Mouse (Mus musculus): ENCODE measurements at regions not wholly inside any gene's neighbourhood (a gene's known extent, or its start where the extent isn't known, plus 50 kb on each side); places are given as distances from the start of the nearest gene placed in this dataset.

DNA sequence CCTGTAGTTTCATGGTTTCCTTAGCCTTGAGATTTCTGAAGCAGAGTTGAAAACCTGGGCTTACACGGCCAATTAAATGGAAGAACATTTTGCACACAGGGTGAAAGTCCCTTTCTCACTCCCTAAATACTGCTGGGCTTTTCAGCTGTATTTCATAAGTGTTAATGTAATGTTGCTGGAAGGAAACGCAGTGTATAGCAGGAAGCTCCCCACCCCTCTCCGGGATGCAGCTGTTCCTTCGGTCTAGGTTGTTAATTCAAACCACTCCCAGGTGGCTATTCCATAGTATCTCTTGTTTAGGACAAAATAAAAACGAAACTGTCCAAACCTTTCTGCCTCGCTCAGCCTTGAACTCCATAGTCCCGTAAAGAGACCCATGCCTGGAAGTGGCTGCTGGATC is 269.4 kb upstream of the Habp2 start:
- Histone ChIP-seq H3K9me3 (ENCODE audit: low read length) (no peaks in the 10 kb centered on the region), H3K4me1 (ENCODE audit: insufficient read depth, low read depth, low read length) (no peaks in the 10 kb centered on the region), H3K9ac (replicated peaks; ENCODE audit: low read depth) (no peak overlapping the region), H3K4me3 (ENCODE audit: low read depth, low read length) (no peak overlapping the region), H3K36me3 (ENCODE audit: insufficient read depth, low read length) (no peaks in the 10 kb centered on the region), H3K27ac (ENCODE audit: low read length) (no peak overlapping the region), H3K4me2 (replicated peaks; ENCODE audit: low read depth, low read length) (no peak overlapping the region), H3K27me3 (replicated peaks; ENCODE audit: insufficient read depth, low read length) (no peaks in the 10 kb centered on the region)
- 60% methylated on average over 7 of the region's 7 CpGs for WGBS
- no peak for TF ChIP-seq EP300 (IDR thresholded peaks at IDR 0.05)
- TF ChIP-seq CTCF (IDR thresholded peaks at IDR 0.05), result no peak
- peak; percentile 12 for DNase-seq (ENCODE audit: low spot score)
- no peak; the same call in 1 of the 2 replicates for ATAC-seq

DNA sequence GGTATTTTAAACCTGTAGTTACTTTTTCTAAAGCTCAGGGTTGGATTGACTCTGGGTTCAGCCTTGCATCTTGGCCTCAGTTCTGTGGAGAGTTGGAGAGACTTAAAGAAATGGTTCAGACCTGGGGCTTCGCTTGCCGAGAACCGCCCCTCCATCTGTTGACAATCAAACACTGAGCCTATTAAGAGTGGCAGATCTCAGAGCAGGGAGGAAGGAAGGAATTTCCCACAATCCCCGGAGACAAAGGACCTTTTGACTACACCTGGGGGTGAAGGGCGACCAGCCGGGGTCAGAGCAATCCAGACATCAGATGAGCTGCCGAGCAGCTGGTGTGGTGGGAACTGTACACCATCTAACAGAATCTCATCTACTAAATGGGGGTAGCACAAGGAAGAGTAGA is 267.8 kb upstream of the Habp2 start:
- Histone ChIP-seq H3K27ac (ENCODE audit: low read length) (no peak overlapping the region), H3K9me3 (ENCODE audit: low read length) (no peaks in the 10 kb centered on the region), H3K9ac (replicated peaks; ENCODE audit: low read depth) (no peak overlapping the region), H3K4me3 (ENCODE audit: low read depth, low read length) (no peak overlapping the region), H3K4me1 (ENCODE audit: insufficient read depth, low read depth, low read length) (no peaks in the 10 kb centered on the region), H3K36me3 (ENCODE audit: insufficient read depth, low read length) (no peaks in the 10 kb centered on the region), H3K4me2 (replicated peaks; ENCODE audit: low read depth, low read length) (no peak overlapping the region), H3K27me3 (replicated peaks; ENCODE audit: insufficient read depth, low read length) (no peaks in the 10 kb centered on the region)
- TF ChIP-seq CTCF (IDR thresholded peaks at IDR 0.05) (no peak), EP300 (IDR thresholded peaks at IDR 0.05) (no peak)
- ATAC-seq (no peak), DNase-seq (ENCODE audit: low spot score) (no peak)
- 38% methylated on average over 7 of the region's 7 CpGs for WGBS

- H3K4me2 ChIP-seq (replicated peaks; ENCODE audit: low read depth, low read length), result no peak overlapping the region
- no peaks in the 10 kb centered on the region for H3K27me3 ChIP-seq (replicated peaks; ENCODE audit: insufficient read depth, low read length)
- H3K9me3 ChIP-seq (ENCODE audit: low read length), result no peaks in the 10 kb centered on the region
- DNase-seq (ENCODE audit: low spot score) (peak; percentile 7), ATAC-seq (peak; percentile 26)
- whole genome bisulfite sequencing, result 31% methylated on average over 6 of the region's 6 CpGs
- no peak overlapping the region for H3K27ac ChIP-seq (ENCODE audit: low read length)
- TF ChIP-seq EP300 (IDR thresholded peaks at IDR 0.05), result no peak
- TF ChIP-seq CTCF (IDR thresholded peaks at IDR 0.05), result no peak
- H3K4me3 ChIP-seq (ENCODE audit: low read depth, low read length), result no peak overlapping the region
- no peak overlapping the region for H3K9ac ChIP-seq (replicated peaks; ENCODE audit: low read depth)
- H3K4me1 ChIP-seq (ENCODE audit: insufficient read depth, low read depth, low read length), result no peaks in the 10 kb centered on the region
- no peaks in the 10 kb centered on the region for H3K36me3 ChIP-seq (ENCODE audit: insufficient read depth, low read length)
These were observed 264.6 kb upstream of the Habp2 start for GRCm38 (mm10) chr19:56022348-56022747.

DNA sequence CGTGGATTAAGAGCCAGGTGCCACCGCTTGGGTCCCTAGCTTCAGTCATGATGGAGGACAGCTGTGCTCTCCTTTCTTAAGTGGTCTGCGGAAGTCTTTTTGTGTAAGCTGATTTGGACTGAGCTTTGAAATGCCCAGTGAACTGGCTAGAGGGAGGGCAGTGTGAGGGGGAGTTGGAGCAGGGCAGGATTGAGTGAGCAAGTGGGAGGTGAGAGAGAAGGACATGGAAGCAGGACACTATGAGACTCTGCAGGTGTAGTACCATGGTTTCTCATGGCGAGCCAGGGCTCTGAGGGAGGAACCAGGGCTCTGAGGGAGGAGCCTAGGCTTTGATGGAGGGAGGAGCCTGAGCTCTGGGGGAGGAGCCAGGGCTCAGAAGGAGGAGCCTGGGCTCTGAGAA is 262.3 kb upstream of the Habp2 start:
- WGBS, result 78% methylated on average over 4 of the region's 4 CpGs
- no peak for DNase-seq (ENCODE audit: low spot score)
- H3K4me1 ChIP-seq (ENCODE audit: insufficient read depth, low read depth, low read length), result no peaks in the 10 kb centered on the region
- no peaks in the 10 kb centered on the region for H3K9me3 ChIP-seq (ENCODE audit: low read length)
- H3K4me2 ChIP-seq (replicated peaks; ENCODE audit: low read depth, low read length), result no peak overlapping the region
- no peak for ATAC-seq
- H3K27me3 ChIP-seq (replicated peaks; ENCODE audit: insufficient read depth, low read length), result no peaks in the 10 kb centered on the region
- H3K9ac ChIP-seq (replicated peaks; ENCODE audit: low read depth), result no peak overlapping the region
- H3K27ac ChIP-seq (ENCODE audit: low read length), result no peak overlapping the region
- no peak overlapping the region for H3K4me3 ChIP-seq (ENCODE audit: low read depth, low read length)
- no peaks in the 10 kb centered on the region for H3K36me3 ChIP-seq (ENCODE audit: insufficient read depth, low read length)
- TF ChIP-seq CTCF (IDR thresholded peaks at IDR 0.05) (no peak), EP300 (IDR thresholded peaks at IDR 0.05) (no peak)

DNA sequence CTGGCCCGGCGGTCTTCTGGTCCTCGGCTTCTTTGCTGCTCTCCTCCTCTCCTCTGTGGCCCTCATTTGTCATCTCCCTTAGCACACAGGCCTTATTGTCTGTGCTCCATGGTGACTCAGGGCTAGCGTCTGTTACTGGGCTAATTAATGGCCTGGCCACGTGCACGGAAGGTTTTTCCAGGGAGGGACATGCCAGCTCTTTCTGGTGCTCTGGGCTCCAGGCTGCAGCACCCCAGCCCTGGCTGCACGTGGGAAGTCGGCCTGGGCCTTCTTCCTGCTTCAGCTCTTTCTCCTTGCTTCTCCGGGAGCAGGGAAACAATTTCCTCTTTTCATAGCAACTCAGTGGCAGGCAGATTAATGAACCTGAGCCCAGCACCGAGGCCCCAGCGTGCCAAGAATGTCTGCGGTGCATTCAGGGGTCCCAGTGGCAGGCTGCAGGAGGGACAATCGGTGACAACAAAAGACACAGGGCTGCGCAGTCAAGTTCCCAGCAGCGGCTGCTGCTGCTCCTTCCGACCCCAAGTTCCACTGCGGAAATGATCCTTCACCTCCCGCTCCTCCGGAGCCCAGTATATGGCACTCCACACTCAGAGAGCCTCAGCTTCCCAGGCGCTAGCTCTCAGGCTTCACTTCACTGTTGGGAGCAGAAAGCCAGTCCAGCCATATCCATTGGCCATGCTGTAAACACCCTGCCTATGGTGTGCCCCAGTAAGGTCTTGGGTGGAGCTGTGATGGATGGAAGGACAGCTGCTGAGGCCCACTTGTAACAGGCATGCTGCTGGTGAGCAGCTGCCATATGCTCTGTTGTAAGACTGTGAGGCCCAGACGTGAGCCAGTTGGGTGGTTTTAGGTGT is 257.3 kb upstream of the Habp2 start:
- no peak overlapping the region for H3K4me3 ChIP-seq (ENCODE audit: low read depth, low read length)
- 0 out of 2 replicates have a peak overlapping the region, but pooled peaks have one; percentile 14 for H3K4me2 ChIP-seq (replicated peaks; ENCODE audit: low read depth, low read length)
- H3K4me1 ChIP-seq (ENCODE audit: insufficient read depth, low read depth, low read length), result 0 out of 2 replicates have a peak, but pooled peaks cover 3% of the 10 kb centered on the region
- no peak overlapping the region for H3K9ac ChIP-seq (replicated peaks; ENCODE audit: low read depth)
- no peaks in the 10 kb centered on the region for H3K9me3 ChIP-seq (ENCODE audit: low read length)
- peak; percentile 55 for ATAC-seq
- H3K36me3 ChIP-seq (ENCODE audit: insufficient read depth, low read length), result no peaks in the 10 kb centered on the region
- H3K27me3 ChIP-seq (replicated peaks; ENCODE audit: insufficient read depth, low read length), result no peaks in the 10 kb centered on the region
- TF ChIP-seq EP300 (IDR thresholded peaks at IDR 0.05) (no peak), CTCF (IDR thresholded peaks at IDR 0.05) (no peak)
- WGBS, result 25% methylated on average over 21 of the region's 21 CpGs
- no peak overlapping the region for H3K27ac ChIP-seq (ENCODE audit: low read length)
- DNase-seq (ENCODE audit: low spot score), result peak; percentile 35

DNA sequence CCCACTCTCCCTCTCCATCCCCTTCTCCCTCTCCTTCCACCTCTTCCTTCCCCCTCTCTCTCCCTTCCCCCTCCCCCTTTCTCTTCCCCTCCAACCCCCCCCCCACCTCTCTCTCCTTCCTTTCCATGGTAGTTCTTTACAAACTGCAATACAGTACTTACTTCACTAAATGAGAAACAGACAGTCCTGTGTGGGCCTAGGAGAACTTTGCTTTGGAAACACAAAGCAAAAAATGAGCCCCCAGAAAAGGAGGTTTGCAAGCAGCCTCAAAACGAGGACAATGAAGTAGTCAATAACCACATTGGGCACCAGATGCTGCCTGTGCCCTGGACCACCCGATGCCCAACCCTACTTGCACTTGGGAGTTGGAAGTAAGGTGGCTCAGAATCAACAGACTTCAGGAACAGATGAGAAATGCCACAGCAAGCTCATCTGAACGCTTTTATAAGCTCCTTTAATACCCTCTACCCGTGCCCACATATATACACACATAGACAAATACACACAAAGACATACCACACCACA is 256.5 kb upstream of the Habp2 start:
- 66% methylated on average over 4 of the region's 4 CpGs for WGBS
- H3K9ac ChIP-seq (replicated peaks; ENCODE audit: low read depth), result no peak overlapping the region
- H3K36me3 ChIP-seq (ENCODE audit: insufficient read depth, low read length), result no peaks in the 10 kb centered on the region
- TF ChIP-seq CTCF (IDR thresholded peaks at IDR 0.05), result no peak
- TF ChIP-seq EP300 (IDR thresholded peaks at IDR 0.05), result no peak
- H3K9me3 ChIP-seq (ENCODE audit: low read length), result no peaks in the 10 kb centered on the region
- no peak for ATAC-seq
- H3K4me3 ChIP-seq (ENCODE audit: low read depth, low read length), result no peak overlapping the region
- no peak for DNase-seq (ENCODE audit: low spot score)
- no peak overlapping the region for H3K27ac ChIP-seq (ENCODE audit: low read length)
- no peak overlapping the region for H3K4me2 ChIP-seq (replicated peaks; ENCODE audit: low read depth, low read length)
- no peaks in the 10 kb centered on the region for H3K27me3 ChIP-seq (replicated peaks; ENCODE audit: insufficient read depth, low read length)
- 0 out of 2 replicates have a peak, but pooled peaks cover 3% of the 10 kb centered on the region for H3K4me1 ChIP-seq (ENCODE audit: insufficient read depth, low read depth, low read length)
